Mouse (Mus musculus): ENCODE data around the gene Mcidas. TPM values are rescaled to one million over a fixed set of nuclear protein-coding genes. Genes with fewer than 3 reads are reported as not detected.

Gene Mcidas
- polyA plus RNA-seq, 1 experiment from 2014 or later, result 0.05 TPM

DNA sequence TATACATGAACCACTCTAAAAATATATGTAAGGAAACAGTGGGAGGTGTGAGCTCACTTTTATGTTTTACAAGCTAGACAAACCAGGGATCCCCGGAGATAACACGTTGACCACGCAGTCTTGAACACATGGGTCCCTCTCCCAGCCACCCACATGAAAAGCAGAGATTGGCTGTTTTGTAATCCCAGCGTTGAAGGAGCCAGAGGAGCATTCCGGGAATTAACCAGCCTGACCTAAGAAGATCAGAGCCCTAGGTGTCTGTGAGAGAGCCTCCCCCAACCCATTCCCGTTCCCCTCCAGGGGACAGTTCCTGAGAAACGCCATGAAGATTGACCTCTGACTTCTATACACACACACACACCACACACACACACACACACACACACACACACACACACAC, 37.7 kb downstream of the Mcidas start:
- Histone ChIP-seq H3K27ac (ENCODE audit: low read length) (no peak overlapping the region), H3K4me1 (ENCODE audit: control insufficient read depth, insufficient read depth, low read length) (peaks cover 4% of the 10 kb centered on the region), H3K9ac (ENCODE audit: low read depth, low read length) (peak overlapping the region; percentile 67; the same call in 1 of the 2 replicates), H3K36me3 (ENCODE audit: control insufficient read depth, insufficient read depth, low read length) (no peaks in the 10 kb centered on the region), H3K27me3 (replicated peaks; ENCODE audit: control insufficient read depth, insufficient read depth, low read length) (peaks cover 28% of the 10 kb centered on the region), H3K4me3 (ENCODE audit: low read length) (peak overlapping the region; percentile 60; the same call in 1 of the 2 replicates), H3K9me3 (ENCODE audit: control insufficient read depth, low read length) (no peaks in the 10 kb centered on the region), H3K4me2 (ENCODE audit: low read depth, low read length) (peak overlapping the region; percentile 99)
- WGBS, result 2% methylated on average over 7 of the region's 7 CpGs
- 0 out of 2 replicates have a peak, but pooled peaks have one; percentile 27 for ATAC-seq

DNA sequence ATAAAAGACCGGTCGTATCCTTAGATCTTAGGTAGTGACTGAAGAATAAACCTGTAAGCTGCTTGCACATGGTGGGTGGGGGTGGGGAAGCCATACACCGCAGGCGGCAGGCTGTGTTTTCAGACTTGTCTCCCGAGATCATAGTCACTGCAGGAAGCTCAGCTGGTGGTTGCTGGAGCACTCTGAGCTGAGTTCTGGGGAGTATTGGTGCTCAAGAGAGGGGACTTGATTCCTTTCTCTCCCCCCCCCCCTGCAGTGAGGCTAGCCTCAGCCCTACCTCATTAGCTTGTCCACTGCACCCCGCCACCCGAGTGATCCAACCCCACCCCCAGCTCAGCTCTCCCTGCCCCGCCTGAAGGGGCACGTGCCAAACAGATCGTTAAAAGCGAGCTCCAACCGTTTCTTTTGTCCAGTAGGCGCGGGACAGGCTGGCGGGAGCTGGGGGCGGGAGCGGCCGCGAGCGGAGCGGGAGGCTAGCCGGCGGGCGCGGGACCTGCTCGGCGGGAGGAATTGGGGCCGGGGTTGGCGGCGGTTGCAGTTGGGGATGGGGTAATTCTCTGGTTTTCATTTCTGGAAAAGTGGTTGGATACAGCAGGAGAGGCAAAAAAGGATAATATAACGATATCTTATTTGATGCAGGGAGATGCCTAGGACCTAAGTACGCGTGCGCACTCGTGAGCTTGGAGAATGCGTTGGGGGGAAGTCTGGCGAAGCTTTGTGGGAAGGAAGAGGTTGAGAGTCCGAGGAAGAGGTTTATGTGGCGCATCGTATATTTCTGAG, 38.3 kb downstream of the Mcidas start:
- H3K9ac ChIP-seq (ENCODE audit: low read depth, low read length), result peak overlapping the region; percentile 67
- no peak overlapping the region for H3K27ac ChIP-seq (ENCODE audit: low read length)
- peaks cover 28% of the 10 kb centered on the region for H3K27me3 ChIP-seq (replicated peaks; ENCODE audit: control insufficient read depth, insufficient read depth, low read length)
- no peaks in the 10 kb centered on the region for H3K36me3 ChIP-seq (ENCODE audit: control insufficient read depth, insufficient read depth, low read length)
- peak; percentile 42 for ATAC-seq
- WGBS, result under 1% methylated on average over 40 of the region's 40 CpGs
- H3K4me3 ChIP-seq (ENCODE audit: low read length), result peak overlapping the region; percentile 60
- H3K4me2 ChIP-seq (ENCODE audit: low read depth, low read length), result peak overlapping the region; percentile 99
- no peaks in the 10 kb centered on the region for H3K9me3 ChIP-seq (ENCODE audit: control insufficient read depth, low read length)
- peaks cover 4% of the 10 kb centered on the region for H3K4me1 ChIP-seq (ENCODE audit: control insufficient read depth, insufficient read depth, low read length)

DNA sequence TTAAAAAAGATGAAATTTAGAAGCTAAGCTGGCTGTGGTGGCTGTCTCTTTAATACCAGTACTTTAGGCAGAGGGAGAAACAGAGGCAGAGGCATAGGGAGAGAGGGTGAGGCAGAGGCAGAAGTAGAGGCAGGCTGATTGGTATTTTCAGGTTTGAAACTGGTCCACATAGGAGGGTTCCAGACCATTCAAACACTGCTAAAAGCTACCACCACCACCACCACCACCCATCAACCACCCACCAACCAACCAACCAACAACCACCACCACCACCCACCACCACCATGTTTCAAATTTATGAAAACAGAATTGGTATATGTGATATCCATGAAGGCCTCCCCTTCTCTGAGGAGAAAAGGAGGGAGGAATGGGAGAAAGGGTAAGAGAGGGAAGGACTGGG, 39.2 kb downstream of the Mcidas start:
- ATAC-seq, result no peak
- no peaks in the 10 kb centered on the region for H3K36me3 ChIP-seq (ENCODE audit: control insufficient read depth, insufficient read depth, low read length)
- no peak overlapping the region for H3K9ac ChIP-seq (ENCODE audit: low read depth, low read length)
- peaks cover 31% of the 10 kb centered on the region for H3K27me3 ChIP-seq (replicated peaks; ENCODE audit: control insufficient read depth, insufficient read depth, low read length)
- peaks cover 4% of the 10 kb centered on the region for H3K4me1 ChIP-seq (ENCODE audit: control insufficient read depth, insufficient read depth, low read length)
- H3K27ac ChIP-seq (ENCODE audit: low read length), result no peak overlapping the region
- H3K4me3 ChIP-seq (ENCODE audit: low read length), result no peak overlapping the region
- H3K9me3 ChIP-seq (ENCODE audit: control insufficient read depth, low read length), result no peaks in the 10 kb centered on the region
- no peak overlapping the region for H3K4me2 ChIP-seq (ENCODE audit: low read depth, low read length)

DNA sequence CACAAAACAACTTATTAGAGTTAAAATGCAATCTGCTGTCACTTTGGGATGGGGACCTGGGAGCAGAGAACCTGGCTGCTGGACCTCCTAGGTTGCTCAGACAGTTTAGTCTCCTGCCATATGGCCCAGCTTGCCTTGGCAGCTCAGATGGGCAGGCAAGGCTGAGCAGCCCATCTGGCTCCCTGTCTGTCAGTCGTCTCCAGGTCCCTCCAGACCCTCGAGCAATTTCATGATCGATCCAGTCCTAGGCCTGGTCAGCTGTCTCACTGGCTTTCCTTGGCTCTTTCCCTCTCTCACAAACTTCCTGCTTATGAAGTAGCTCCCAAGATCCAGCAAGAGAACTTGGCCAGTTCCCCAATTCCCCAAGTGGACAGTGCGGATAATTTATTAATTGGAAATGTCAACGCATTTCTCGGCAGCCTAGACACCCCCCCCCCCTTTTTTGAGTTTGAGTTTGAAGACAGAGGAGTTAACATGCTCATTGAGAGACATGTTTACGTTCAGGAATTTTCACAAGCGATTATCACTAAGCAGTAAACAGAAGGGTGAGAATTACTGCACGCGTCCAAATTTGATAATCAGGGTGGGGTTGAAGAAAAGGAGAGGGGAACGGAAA, 40.7 kb downstream of the Mcidas start:
- ATAC-seq, result no peak
- peak overlapping the region; percentile 91 for H3K4me2 ChIP-seq (ENCODE audit: low read depth, low read length)
- WGBS, result 1% methylated on average over 11 of the region's 11 CpGs
- H3K9ac ChIP-seq (ENCODE audit: low read depth, low read length), result no peak overlapping the region
- H3K4me1 ChIP-seq (ENCODE audit: control insufficient read depth, insufficient read depth, low read length), result peaks cover 4% of the 10 kb centered on the region
- peak overlapping the region; percentile 52 for H3K4me3 ChIP-seq (ENCODE audit: low read length)
- peaks cover 31% of the 10 kb centered on the region; the same call in 1 of the 2 replicates for H3K27me3 ChIP-seq (replicated peaks; ENCODE audit: control insufficient read depth, insufficient read depth, low read length)
- no peak overlapping the region for H3K27ac ChIP-seq (ENCODE audit: low read length)
- H3K36me3 ChIP-seq (ENCODE audit: control insufficient read depth, insufficient read depth, low read length), result no peaks in the 10 kb centered on the region
- no peaks in the 10 kb centered on the region for H3K9me3 ChIP-seq (ENCODE audit: control insufficient read depth, low read length)

DNA sequence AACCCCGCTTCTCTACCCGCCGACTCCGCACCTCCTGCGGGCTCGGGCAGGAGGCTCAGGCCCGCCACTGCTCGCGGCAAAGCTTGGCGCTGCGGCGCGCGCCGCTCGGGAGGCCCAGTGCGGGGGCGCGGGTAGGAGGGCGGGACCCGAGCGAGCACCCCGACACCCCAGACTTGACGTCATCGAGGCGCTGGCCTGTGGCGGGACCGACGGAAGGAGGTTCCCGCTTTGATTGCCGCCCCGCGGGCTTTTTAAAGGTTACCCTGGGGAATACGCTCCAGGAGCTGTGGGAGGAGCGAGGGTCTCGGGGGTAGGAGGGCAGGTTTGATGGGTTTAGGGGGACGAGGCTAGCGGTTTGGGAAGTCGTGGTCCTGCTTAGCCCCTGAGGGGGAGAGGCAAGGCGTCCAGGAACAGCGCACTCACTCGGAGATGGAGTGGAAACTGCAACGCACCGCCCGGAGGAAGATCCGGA, 41.3 kb downstream of the Mcidas start, which contains the start of gene Cdc20b:
TSS of gene Cdc20b (plus strand) at position 162 of the 472 bp plus-strand sequence.
- Histone ChIP-seq H3K4me3 (ENCODE audit: low read length) (peak within 1 kb of the TSS; percentile 52), H3K27ac (ENCODE audit: low read length) (no peak within 1 kb of the TSS), H3K9me3 (ENCODE audit: control insufficient read depth, low read length) (no peaks in the 10 kb centered on the region), H3K4me1 (ENCODE audit: control insufficient read depth, insufficient read depth, low read length) (peaks cover 4% of the 10 kb centered on the region), H3K9ac (ENCODE audit: low read depth, low read length) (peak within 1 kb of the TSS; percentile 34), H3K36me3 (ENCODE audit: control insufficient read depth, insufficient read depth, low read length) (no peaks in the 10 kb centered on the region), H3K4me2 (ENCODE audit: low read depth, low read length) (peak within 1 kb of the TSS; percentile 91), H3K27me3 (replicated peaks; ENCODE audit: control insufficient read depth, insufficient read depth, low read length) (peaks cover 28% of the 10 kb centered on the region; the same call in 1 of the 2 replicates)
- WGBS, result 1% methylated on average over 46 of the region's 46 CpGs
- peak; percentile 51 for ATAC-seq

DNA sequence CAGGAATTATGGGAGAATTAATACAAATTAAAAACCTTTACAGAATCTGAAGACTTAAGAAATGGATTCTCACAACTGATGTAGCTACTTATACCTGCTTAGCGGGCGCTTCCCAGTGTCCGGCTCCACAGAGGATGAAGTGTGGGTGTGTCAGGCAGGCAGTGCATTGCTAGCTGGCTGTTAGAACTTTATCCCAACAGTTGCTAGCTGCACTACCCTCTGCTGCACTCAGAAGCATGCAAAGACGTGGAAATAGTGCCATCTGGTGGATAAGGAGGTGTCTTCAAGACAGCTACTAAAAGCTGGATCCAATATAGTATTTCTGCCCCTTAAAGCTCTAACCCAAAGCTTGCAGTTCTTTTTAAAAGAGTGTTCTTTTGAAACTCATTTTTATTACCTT, 42.2 kb downstream of the Mcidas start:
- Histone ChIP-seq H3K27me3 (replicated peaks; ENCODE audit: control insufficient read depth, insufficient read depth, low read length) (peaks cover 28% of the 10 kb centered on the region; the same call in 1 of the 2 replicates), H3K9me3 (ENCODE audit: control insufficient read depth, low read length) (no peaks in the 10 kb centered on the region), H3K4me2 (ENCODE audit: low read depth, low read length) (peak overlapping the region; percentile 91), H3K9ac (ENCODE audit: low read depth, low read length) (no peak overlapping the region), H3K27ac (ENCODE audit: low read length) (no peak overlapping the region), H3K4me1 (ENCODE audit: control insufficient read depth, insufficient read depth, low read length) (peaks cover 4% of the 10 kb centered on the region), H3K4me3 (ENCODE audit: low read length) (peak overlapping the region; percentile 52), H3K36me3 (ENCODE audit: control insufficient read depth, insufficient read depth, low read length) (no peaks in the 10 kb centered on the region)
- WGBS, result 0% methylated on average over 4 of the region's 4 CpGs
- peak; percentile 92 for ATAC-seq

DNA sequence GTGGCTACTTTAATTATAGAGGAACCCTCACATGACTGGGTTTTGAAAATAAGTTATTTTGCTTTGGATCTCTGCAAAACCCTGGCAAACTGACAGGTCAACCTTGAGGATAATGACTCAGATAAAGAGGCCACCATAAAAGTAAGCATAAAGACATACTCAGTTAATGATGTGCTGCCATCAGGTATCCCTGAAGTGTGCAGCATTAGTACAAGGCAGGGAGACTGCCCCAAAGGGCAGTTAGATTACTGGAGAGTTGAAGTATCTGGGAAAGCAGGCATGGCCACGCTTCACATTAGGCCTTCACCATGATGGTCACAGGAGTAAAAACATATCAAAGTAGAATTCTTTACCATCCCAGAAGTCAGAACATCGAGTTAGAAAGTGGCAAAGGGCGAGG, 51.2 kb downstream of the Mcidas start:
- H3K4me2 ChIP-seq (ENCODE audit: low read depth, low read length), result peak overlapping the region; percentile 48
- 43% methylated on average over 3 of the region's 3 CpGs for WGBS
- peak overlapping the region; percentile 67; the same call in 1 of the 2 replicates for H3K9ac ChIP-seq (ENCODE audit: low read depth, low read length)
- H3K27ac ChIP-seq (ENCODE audit: low read length), result no peak overlapping the region
- peak overlapping the region; percentile 55 for H3K4me3 ChIP-seq (ENCODE audit: low read length)
- no peaks in the 10 kb centered on the region for H3K9me3 ChIP-seq (ENCODE audit: control insufficient read depth, low read length)
- H3K4me1 ChIP-seq (ENCODE audit: control insufficient read depth, insufficient read depth, low read length), result no peaks in the 10 kb centered on the region; the same call in 1 of the 2 replicates
- no peaks in the 10 kb centered on the region for H3K27me3 ChIP-seq (replicated peaks; ENCODE audit: control insufficient read depth, insufficient read depth, low read length)
- ATAC-seq, result no peak
- H3K36me3 ChIP-seq (ENCODE audit: control insufficient read depth, insufficient read depth, low read length), result peaks cover 5% of the 10 kb centered on the region; the same call in 1 of the 2 replicates

DNA sequence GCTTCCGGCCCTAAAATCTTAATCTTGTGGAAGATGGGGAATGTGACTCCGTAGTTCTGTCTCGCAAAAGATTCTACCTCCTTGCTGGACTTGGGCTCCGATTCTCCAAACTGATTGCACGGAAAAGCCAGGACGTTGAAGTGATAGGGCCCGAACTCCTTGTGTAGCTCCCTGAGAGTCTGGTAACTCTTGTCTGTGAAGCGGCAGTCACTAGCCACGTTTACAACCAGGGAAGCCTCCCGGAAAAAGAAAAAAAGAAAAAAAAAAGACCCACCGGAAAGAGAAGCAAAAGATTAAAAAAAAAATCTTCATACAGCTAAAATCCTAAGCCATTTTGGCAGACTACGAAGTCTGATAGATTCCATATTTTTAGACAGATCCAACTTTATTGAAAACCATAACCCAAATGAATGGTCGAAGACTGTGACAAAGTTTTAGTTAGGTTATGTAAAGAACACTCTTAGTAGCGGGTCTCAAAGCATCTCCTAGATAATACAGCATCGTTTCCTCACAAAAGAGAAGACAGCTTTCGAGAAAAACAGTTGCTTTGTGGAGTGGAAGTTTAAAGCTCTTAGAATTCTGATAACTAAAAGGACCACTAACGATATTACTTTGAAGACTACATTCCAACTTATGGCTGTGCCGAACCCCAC, 51.9 kb downstream of the Mcidas start:
- Histone ChIP-seq H3K9me3 (ENCODE audit: control insufficient read depth, low read length) (no peaks in the 10 kb centered on the region), H3K27me3 (replicated peaks; ENCODE audit: control insufficient read depth, insufficient read depth, low read length) (no peaks in the 10 kb centered on the region), H3K9ac (ENCODE audit: low read depth, low read length) (peak overlapping the region; percentile 67), H3K4me1 (ENCODE audit: control insufficient read depth, insufficient read depth, low read length) (no peaks in the 10 kb centered on the region; the same call in 1 of the 2 replicates), H3K4me2 (ENCODE audit: low read depth, low read length) (peak overlapping the region; percentile 48), H3K27ac (ENCODE audit: low read length) (peak overlapping the region; percentile 45; the same call in 1 of the 2 replicates), H3K36me3 (ENCODE audit: control insufficient read depth, insufficient read depth, low read length) (peaks cover 5% of the 10 kb centered on the region; the same call in 1 of the 2 replicates), H3K4me3 (ENCODE audit: low read length) (peak overlapping the region; percentile 55)
- 9% methylated on average over 18 of the region's 18 CpGs for WGBS
- ATAC-seq, result no peak
